Mouse (Mus musculus) heart, postnatal 25 days (tissue): ENCODE measurements around the gene Wnt4. TPM values are rescaled to one million over a fixed set of nuclear protein-coding genes. Genes with fewer than 3 reads are reported as not detected.

ENCODE experiments used
- total RNA-seq, 2 experiments: library from RNA; stranded (reverse); gene quantifications; 2 replicates each; pipeline ENCODE4 v1.2.3; 2021

Wnt4 gene
- total RNA-seq, 2 experiments from 2014 or later = 0.22 to 0.26 TPM

Other genes starting within 250 kb of the Wnt4 start
- 1 to 10 TPM; 7.5 to 7.9 TPM for gene Zbtb40, start 228.7 kb upstream of the Wnt4 start, total RNA-seq
- 100 to 1,000 TPM; 153 to 169 TPM for gene Cdc42, start 80.2 kb downstream of the Wnt4 start, total RNA-seq
- gene Cela3a, start 132.3 kb downstream of the Wnt4 start, total RNA-seq = not detected
- gene Cela3b, start 153.1 kb downstream of the Wnt4 start, total RNA-seq = not detected
- not detected for gene 1700013G24Rik, start 175.8 kb downstream of the Wnt4 start, total RNA-seq
- 100 to 1,000 TPM; 249 to 297 TPM for gene Hspg2, start 191.3 kb downstream of the Wnt4 start, total RNA-seq